Comparison of ENCODE assay signal across 8 mouse cellular contexts in genomic region chr3:8245195-8245789, GRCm38 (mm10).
DNase-seq lines count a peak whose midpoint lies in the region; ATAC-seq lines count a peak whose summit lies in the region.
"Not testable (repeated sequence)": the region's sequence is repeated elsewhere in the genome, so short reads cannot be mapped to it uniquely, and the experiment has no call there.

No protein-coding gene starts in this region.

- H3K27ac ChIP-seq in hindbrain, embryonic 16.5 days (ENCODE audit: low read depth, low read length): not testable (repeated sequence)

- peak; percentile 76 for ATAC-seq in hindbrain, embryonic 16.5 days
- peak; percentile 77 for ATAC-seq in megakaryocyte, adult 5-6 weeks (ENCODE audit: poor library complexity, severe bottlenecking)

- not testable (repeated sequence) for H3K9me3 ChIP-seq in hindbrain, embryonic 16.5 days (ENCODE audit: control insufficient read depth, low read length)

- H3K9ac ChIP-seq in hindbrain, embryonic 16.5 days (ENCODE audit: low read depth, low read length): not testable (repeated sequence)

- H3K27me3 ChIP-seq in hindbrain, embryonic 16.5 days (replicated peaks; ENCODE audit: control insufficient read depth, insufficient read depth, low read length): not testable (repeated sequence)

- H3K4me3 ChIP-seq in hindbrain, embryonic 16.5 days (ENCODE audit: low read length): not testable (repeated sequence)

- WGBS in hindbrain, embryonic 16.5 days: 66% methylated on average over 2 of the region's 2 CpGs

- not testable (repeated sequence) for H3K36me3 ChIP-seq in hindbrain, embryonic 16.5 days (ENCODE audit: control insufficient read depth, insufficient read depth, low read length)

- H3K4me1 ChIP-seq in hindbrain, embryonic 16.5 days (ENCODE audit: control insufficient read depth, insufficient read depth, low read depth, low read length): not testable (repeated sequence)

- H3K4me2 ChIP-seq in hindbrain, embryonic 16.5 days (ENCODE audit: low read length): not testable (repeated sequence)

- DNase-seq in WW6 (ENCODE audit: low read depth, low spot score): peak; percentile 100
- DNase-seq in cerebellum, adult 9-11 months: peak; percentile 15
- peak; percentile 12 to 14 for DNase-seq in frontal cortex, postnatal 10 days (ENCODE audit: low spot score in 2 of 2)
- DNase-seq in left cerebral cortex, adult 18-20 months (ENCODE audit: low spot score in 2 of 2): peak; percentile 23 to 39
- DNase-seq in right cerebral cortex, postnatal 4 days: peak; percentile 20
- DNase-seq in urinary bladder, postnatal 14 days (ENCODE audit: low spot score): peak; percentile 36

Comparison
In these comparisons a context has a peak if more than half of its experiments do, and no peak if none do; other contexts are left out.
1. DNase-seq: peak in every context shown above with its lines; median percentile 100 in WW6; 36 in urinary bladder, postnatal 14 days; 31 in left cerebral cortex, adult 18-20 months; 20 in right cerebral cortex, postnatal 4 days; 15 in cerebellum, adult 9-11 months; 13 in frontal cortex, postnatal 10 days.